Mouse (Mus musculus) stomach, postnatal 0 days (tissue): ENCODE measurements at regions not wholly inside any gene's neighbourhood (a gene's known extent, or its start where the extent isn't known, plus 50 kb on each side); places are given as distances from the start of the nearest gene placed in this dataset.

Experiments used
- CTCF ChIP-seq: IDR thresholded peaks from 2 replicates; pipeline ENCODE4 v1.5.1; 2016; ENCODE audit warnings: antibody characterized with exemption, low read depth, mild to moderate bottlenecking, moderate library complexity
- EP300 ChIP-seq: optimal IDR thresholded peaks from 2 replicates; pipeline ENCODE3; 2016; ENCODE audit warnings: antibody characterized with exemption

GRCm38 (mm10) chr9:46433716-46434115 lies 113.9 kb upstream of the 4931429L15Rik start:
- TF ChIP-seq CTCF (no peak), EP300 (no peak)
